11 mouse cellular contexts compared by ENCODE assay signal in the genomic region with DNA sequence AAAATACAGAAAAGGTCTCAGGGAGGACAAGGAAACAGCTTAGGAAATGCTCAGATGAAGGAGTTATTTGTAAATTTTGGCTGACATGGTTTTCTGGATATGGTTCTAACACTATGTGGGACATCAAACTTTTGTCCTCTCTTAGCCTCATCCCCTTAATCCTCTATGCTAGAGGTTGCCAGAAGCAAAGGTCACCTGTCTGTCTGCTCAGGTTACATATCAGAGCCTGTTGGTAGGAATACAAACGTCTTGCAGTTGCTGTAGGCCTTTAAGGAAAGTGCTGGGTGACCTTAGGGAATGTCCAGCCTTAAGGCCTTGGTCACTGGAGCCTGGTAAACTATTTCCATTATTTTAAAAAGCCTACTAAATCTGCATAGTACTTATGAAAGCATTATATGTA.
"Had no signal": no experiment of that assay in that cellular context is flagged by ENCODE, and none has a peak within 500 bp of the region (broad histone marks: within the 10 kb centered on the region; RNA-seq: fewer than 3 reads in every experiment).

No protein-coding gene starts in this region.

- DNase-seq: gastrocnemius, postnatal 36 days; heart, adult 2 months; heart, postnatal 10 days; heart, postnatal 4 days; kidney, adult 18-20 months; kidney, adult 8-10 months; kidney, postnatal 10 days; kidney, postnatal 25 days; kidney, postnatal 4 days; liver; liver, embryonic 13.5 days had no signal
